Mouse (Mus musculus): ENCODE data around the gene Ap3d1. TPM values are rescaled to one million over a fixed set of nuclear protein-coding genes. Genes with fewer than 3 reads are reported as not detected.

The Ap3d1 gene
- polyA plus RNA-seq, 1 experiment from 2014 or later = 80.6 TPM

GRCm38 (mm10) chr10:80761821-80762220 lies 19.8 kb upstream of the Ap3d1 start:
- Histone ChIP-seq H3K4me3 (ENCODE audit: low read length) (no peak overlapping the region), H3K4me1 (ENCODE audit: control insufficient read depth, insufficient read depth, low read length) (peaks cover 14% of the 10 kb centered on the region), H3K9me3 (ENCODE audit: control insufficient read depth, low read length) (no peaks in the 10 kb centered on the region), H3K9ac (ENCODE audit: low read depth, low read length) (no peak overlapping the region), H3K27ac (ENCODE audit: low read depth, low read length) (no peak overlapping the region), H3K36me3 (ENCODE audit: control insufficient read depth, insufficient read depth, low read length) (peaks cover 16% of the 10 kb centered on the region), H3K27me3 (ENCODE audit: control insufficient read depth, insufficient read depth, low read length) (no peaks in the 10 kb centered on the region), H3K4me2 (replicated peaks; ENCODE audit: low read depth, low read length) (no peak overlapping the region)
- no peak for ATAC-seq (ENCODE audit: low FRiP score, low TSS enrichment)
- 57% methylated on average over 3 of the region's 3 CpGs for WGBS

DNA sequence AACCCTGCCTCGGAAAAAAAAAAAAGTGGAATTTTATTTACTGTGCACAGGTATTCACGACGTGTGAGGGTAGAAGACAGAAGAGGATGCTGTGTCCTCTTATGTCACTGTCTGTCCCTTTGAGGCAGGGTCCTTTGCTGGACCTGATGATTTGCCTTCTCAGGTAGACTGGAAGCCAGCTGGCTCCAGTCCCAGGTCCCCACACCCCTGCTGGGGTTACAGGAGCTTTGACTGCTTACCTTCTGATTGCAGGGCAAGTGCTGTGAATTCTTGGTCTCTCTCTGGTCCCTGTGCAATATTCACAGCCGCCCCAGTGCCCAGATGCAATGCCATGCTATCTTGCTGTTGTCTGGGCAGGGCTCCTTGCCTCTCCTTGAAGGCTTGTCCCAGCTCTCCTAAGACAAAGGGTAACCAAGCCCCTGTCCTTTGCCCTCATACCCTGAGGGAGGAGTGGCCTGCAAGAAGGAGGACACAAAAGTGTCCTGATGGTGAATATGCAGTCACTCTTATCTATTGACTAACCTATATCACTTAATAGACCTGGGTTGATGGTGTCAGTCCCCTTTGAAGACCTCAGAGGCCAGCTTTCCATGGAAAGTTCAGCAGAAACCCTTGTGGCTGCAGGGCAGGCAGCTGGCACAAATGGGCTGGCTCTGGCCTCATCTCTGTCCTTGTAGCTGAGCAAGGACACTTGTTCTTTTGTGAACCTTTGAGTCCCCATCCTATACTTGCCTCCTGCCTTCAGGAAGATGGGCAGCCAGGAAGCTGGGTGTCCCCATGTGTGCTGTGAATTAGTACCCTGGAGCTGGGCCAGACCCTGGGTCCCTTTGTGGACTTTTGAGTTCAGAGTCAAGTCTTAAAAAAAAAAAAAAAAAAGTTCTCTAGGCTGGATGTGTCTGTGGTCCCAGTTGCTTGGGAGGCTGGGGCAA lies 18.8 kb upstream of the Ap3d1 start:
- Histone ChIP-seq H3K36me3 (ENCODE audit: control insufficient read depth, insufficient read depth, low read length) (peaks cover 6% of the 10 kb centered on the region; the same call in 1 of the 2 replicates), H3K27me3 (ENCODE audit: control insufficient read depth, insufficient read depth, low read length) (no peaks in the 10 kb centered on the region), H3K4me2 (replicated peaks; ENCODE audit: low read depth, low read length) (no peak overlapping the region), H3K9me3 (ENCODE audit: control insufficient read depth, low read length) (no peaks in the 10 kb centered on the region), H3K9ac (ENCODE audit: low read depth, low read length) (0 out of 2 replicates have a peak overlapping the region, but pooled peaks have one; percentile 28), H3K27ac (ENCODE audit: low read depth, low read length) (no peak overlapping the region), H3K4me1 (ENCODE audit: control insufficient read depth, insufficient read depth, low read length) (peaks cover 24% of the 10 kb centered on the region), H3K4me3 (ENCODE audit: low read length) (no peak overlapping the region)
- 76% methylated on average over 4 of the region's 4 CpGs for WGBS
- ATAC-seq (ENCODE audit: low FRiP score, low TSS enrichment) = no peak

- H3K36me3 ChIP-seq (ENCODE audit: control insufficient read depth, insufficient read depth, low read length) = no peaks in the 10 kb centered on the region
- WGBS = 77% methylated on average over 7 of the region's 7 CpGs
- no peak overlapping the region for H3K4me3 ChIP-seq (ENCODE audit: low read length)
- no peak for ATAC-seq (ENCODE audit: low FRiP score, low TSS enrichment)
- no peak overlapping the region for H3K27ac ChIP-seq (ENCODE audit: low read depth, low read length)
- H3K9ac ChIP-seq (ENCODE audit: low read depth, low read length) = no peak overlapping the region
- no peaks in the 10 kb centered on the region for H3K27me3 ChIP-seq (ENCODE audit: control insufficient read depth, insufficient read depth, low read length)
- H3K9me3 ChIP-seq (ENCODE audit: control insufficient read depth, low read length) = no peaks in the 10 kb centered on the region
- peaks cover 24% of the 10 kb centered on the region for H3K4me1 ChIP-seq (ENCODE audit: control insufficient read depth, insufficient read depth, low read length)
- H3K4me2 ChIP-seq (replicated peaks; ENCODE audit: low read depth, low read length) = no peak overlapping the region
Observed at GRCm38 (mm10) chr10:80758651-80759050, 16.6 kb upstream of the Ap3d1 start.

- WGBS = 37% methylated on average over 5 of the region's 5 CpGs
- Histone ChIP-seq H3K9me3 (ENCODE audit: control insufficient read depth, low read length) (no peaks in the 10 kb centered on the region), H3K27me3 (ENCODE audit: control insufficient read depth, insufficient read depth, low read length) (no peaks in the 10 kb centered on the region), H3K4me1 (ENCODE audit: control insufficient read depth, insufficient read depth, low read length) (peaks cover 24% of the 10 kb centered on the region), H3K4me2 (replicated peaks; ENCODE audit: low read depth, low read length) (no peak overlapping the region; the same call in 1 of the 2 replicates), H3K36me3 (ENCODE audit: control insufficient read depth, insufficient read depth, low read length) (no peaks in the 10 kb centered on the region), H3K27ac (ENCODE audit: low read depth, low read length) (no peak overlapping the region), H3K9ac (ENCODE audit: low read depth, low read length) (peak overlapping the region; percentile 96; the same call in 1 of the 2 replicates), H3K4me3 (ENCODE audit: low read length) (no peak overlapping the region)
- peak; percentile 22; the same call in 1 of the 2 replicates for ATAC-seq (ENCODE audit: low FRiP score, low TSS enrichment)
Observed at GRCm38 (mm10) chr10:80757717-80758116, 15.7 kb upstream of the Ap3d1 start.

- no peak overlapping the region for H3K27ac ChIP-seq (ENCODE audit: low read depth, low read length)
- H3K4me1 ChIP-seq (ENCODE audit: control insufficient read depth, insufficient read depth, low read length) = peaks cover 29% of the 10 kb centered on the region
- WGBS = 62% methylated on average over 4 of the region's 4 CpGs
- no peak for ATAC-seq (ENCODE audit: low FRiP score, low TSS enrichment)
- no peaks in the 10 kb centered on the region for H3K27me3 ChIP-seq (ENCODE audit: control insufficient read depth, insufficient read depth, low read length)
- H3K36me3 ChIP-seq (ENCODE audit: control insufficient read depth, insufficient read depth, low read length) = no peaks in the 10 kb centered on the region
- peak overlapping the region; percentile 96; the same call in 1 of the 2 replicates for H3K9ac ChIP-seq (ENCODE audit: low read depth, low read length)
- H3K4me3 ChIP-seq (ENCODE audit: low read length) = peak overlapping the region; percentile 100
- no peaks in the 10 kb centered on the region for H3K9me3 ChIP-seq (ENCODE audit: control insufficient read depth, low read length)
- H3K4me2 ChIP-seq (replicated peaks; ENCODE audit: low read depth, low read length) = peak overlapping the region; percentile 97
Observed at GRCm38 (mm10) chr10:80756967-80757366, 14.9 kb upstream of the Ap3d1 start.

- peak overlapping the region; percentile 97 for H3K4me2 ChIP-seq (replicated peaks; ENCODE audit: low read depth, low read length)
- H3K4me3 ChIP-seq (ENCODE audit: low read length) = peak overlapping the region; percentile 100
- H3K4me1 ChIP-seq (ENCODE audit: control insufficient read depth, insufficient read depth, low read length) = peaks cover 34% of the 10 kb centered on the region
- no peak overlapping the region for H3K27ac ChIP-seq (ENCODE audit: low read depth, low read length)
- no peaks in the 10 kb centered on the region for H3K36me3 ChIP-seq (ENCODE audit: control insufficient read depth, insufficient read depth, low read length)
- WGBS = 63% methylated on average over 2 of the region's 2 CpGs
- H3K9me3 ChIP-seq (ENCODE audit: control insufficient read depth, low read length) = no peaks in the 10 kb centered on the region
- ATAC-seq (ENCODE audit: low FRiP score, low TSS enrichment) = no peak
- H3K27me3 ChIP-seq (ENCODE audit: control insufficient read depth, insufficient read depth, low read length) = no peaks in the 10 kb centered on the region
- peak overlapping the region; percentile 96; the same call in 1 of the 2 replicates for H3K9ac ChIP-seq (ENCODE audit: low read depth, low read length)
Observed at GRCm38 (mm10) chr10:80756509-80756908, 14.4 kb upstream of the Ap3d1 start.

DNA sequence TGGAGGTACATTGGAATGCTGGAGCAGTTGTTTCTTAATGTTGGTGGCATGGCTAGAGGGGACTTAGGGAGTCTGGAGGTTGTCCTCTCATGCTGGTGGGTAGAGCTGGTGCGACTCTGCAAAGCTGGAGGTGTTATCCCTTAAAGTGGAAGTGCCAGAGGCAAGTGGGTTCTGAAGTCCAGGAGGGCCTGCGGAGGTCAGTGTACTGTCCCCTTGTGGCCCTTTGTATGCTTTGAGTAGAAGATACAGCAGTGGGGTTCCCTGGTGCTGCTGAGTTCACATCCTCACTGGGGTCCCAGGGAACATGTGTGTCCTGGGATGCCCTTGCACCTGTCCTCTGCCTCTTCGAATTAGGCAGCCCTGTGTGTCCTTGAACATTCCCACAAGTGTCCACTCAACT lies 14.0 kb upstream of the Ap3d1 start:
- H3K9ac ChIP-seq (ENCODE audit: low read depth, low read length) = peak overlapping the region; percentile 96
- 32% methylated on average over 3 of the region's 3 CpGs for WGBS
- peak overlapping the region; percentile 100 for H3K4me3 ChIP-seq (ENCODE audit: low read length)
- H3K27ac ChIP-seq (ENCODE audit: low read depth, low read length) = no peak overlapping the region
- peaks cover 34% of the 10 kb centered on the region for H3K4me1 ChIP-seq (ENCODE audit: control insufficient read depth, insufficient read depth, low read length)
- no peaks in the 10 kb centered on the region for H3K27me3 ChIP-seq (ENCODE audit: control insufficient read depth, insufficient read depth, low read length)
- ATAC-seq (ENCODE audit: low FRiP score, low TSS enrichment) = no peak
- H3K9me3 ChIP-seq (ENCODE audit: control insufficient read depth, low read length) = no peaks in the 10 kb centered on the region
- H3K36me3 ChIP-seq (ENCODE audit: control insufficient read depth, insufficient read depth, low read length) = no peaks in the 10 kb centered on the region
- peak overlapping the region; percentile 97 for H3K4me2 ChIP-seq (replicated peaks; ENCODE audit: low read depth, low read length)

DNA sequence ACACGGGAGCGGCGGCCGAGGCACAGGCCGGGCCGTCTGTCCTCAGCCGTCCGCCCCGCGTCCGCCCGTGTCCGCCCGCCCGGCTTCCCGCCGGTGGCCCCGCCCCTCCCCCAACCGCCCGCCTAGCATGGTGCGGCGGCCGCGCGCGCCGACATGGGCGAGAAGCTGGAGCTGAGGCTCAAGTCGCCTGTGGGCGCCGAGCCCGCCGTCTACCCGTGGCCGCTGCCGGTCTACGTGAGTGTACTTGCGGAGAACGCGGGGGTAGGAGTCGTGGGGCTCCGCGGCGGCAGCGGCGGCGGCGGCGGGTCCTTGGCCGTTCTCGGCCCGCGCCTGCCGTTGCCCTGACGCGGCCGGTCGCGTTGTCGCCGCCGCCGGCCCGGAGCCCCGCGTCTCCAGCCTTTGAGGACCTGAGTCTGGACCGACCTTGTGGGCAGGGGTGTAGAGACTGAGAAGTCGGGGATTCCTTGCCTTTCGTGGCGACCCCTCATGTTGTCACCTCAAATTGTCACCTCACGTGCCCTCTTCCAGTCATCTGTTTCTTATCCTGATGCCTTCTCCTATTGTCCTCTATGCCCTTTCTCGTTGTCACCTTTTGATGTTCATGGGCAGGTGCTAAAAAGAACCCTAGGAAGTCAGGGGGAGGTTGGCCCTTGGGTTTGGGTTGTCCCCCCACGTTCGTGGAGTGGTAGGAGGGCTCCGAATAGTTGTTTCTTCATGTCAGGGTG lies 13.4 kb upstream of the Ap3d1 start:
- no peak; the same call in 1 of the 2 replicates for ATAC-seq (ENCODE audit: low FRiP score, low TSS enrichment)
- H3K9ac ChIP-seq (ENCODE audit: low read depth, low read length) = peak overlapping the region; percentile 96
- 1% methylated on average over 68 of the region's 75 CpGs for WGBS

More for the DNA sequence above, 13.4 kb upstream of the Ap3d1 start:
- Histone ChIP-seq H3K36me3 (ENCODE audit: control insufficient read depth, insufficient read depth, low read length) (no peaks in the 10 kb centered on the region), H3K4me3 (ENCODE audit: low read length) (peak overlapping the region; percentile 100), H3K27ac (ENCODE audit: low read depth, low read length) (peak overlapping the region; percentile 71), H3K27me3 (ENCODE audit: control insufficient read depth, insufficient read depth, low read length) (no peaks in the 10 kb centered on the region), H3K4me1 (ENCODE audit: control insufficient read depth, insufficient read depth, low read length) (peaks cover 29% of the 10 kb centered on the region), H3K4me2 (replicated peaks; ENCODE audit: low read depth, low read length) (peak overlapping the region; percentile 97), H3K9me3 (ENCODE audit: control insufficient read depth, low read length) (no peaks in the 10 kb centered on the region)
